Mouse (Mus musculus): ENCODE data around the gene Srsf1. TPM values are rescaled to one million over a fixed set of nuclear protein-coding genes. Genes with fewer than 3 reads are reported as not detected.

Gene Srsf1
- total RNA-seq (2021) = 245 and 260 TPM in 2 replicates
- long read RNA-seq, experiment 1, full-length matches to known transcripts = 47 of 106 reads
- long read RNA-seq, experiment 1, partial matches to known transcripts = 12 of 106 reads
- long read RNA-seq, experiment 1, other reads (novel, unspliced or antisense) = 47 of 106 reads
- long read RNA-seq, experiment 2, full-length matches to known transcripts = 29 of 65 reads
- long read RNA-seq, experiment 2, partial matches to known transcripts = 6 of 65 reads
- long read RNA-seq, experiment 2, other reads (novel, unspliced or antisense) = 30 of 65 reads

- peak; percentile 100 for DNase-seq
Measured at GRCm38 (mm10) chr11:88046944-88047794, at the start of gene Srsf1. TSS of gene Srsf1 (plus strand) at chr11:88047373.

GRCm38 (mm10) chr11:87999751-88000150 lies 47.4 kb upstream of the Srsf1 start:
- DNase-seq = no peak

GRCm38 (mm10) chr11:88002738-88003137 lies 44.4 kb upstream of the Srsf1 start:
- DNase-seq = no peak

- no peak for DNase-seq
Measured at GRCm38 (mm10) chr11:88004123-88004522, 43.0 kb upstream of the Srsf1 start.

GRCm38 (mm10) chr11:88008641-88009040 lies 38.5 kb upstream of the Srsf1 start:
- DNase-seq = no peak

GRCm38 (mm10) chr11:88009542-88010190 lies 37.5 kb upstream of the Srsf1 start:
- no peak for DNase-seq

GRCm38 (mm10) chr11:88011208-88011913 lies 35.8 kb upstream of the Srsf1 start:
- DNase-seq = no peak

- no peak for DNase-seq
Measured at GRCm38 (mm10) chr11:88011914-88012419, 35.2 kb upstream of the Srsf1 start.

GRCm38 (mm10) chr11:88012621-88013244 lies 34.4 kb upstream of the Srsf1 start:
- no peak for DNase-seq

GRCm38 (mm10) chr11:88013632-88014031 lies 33.5 kb upstream of the Srsf1 start:
- no peak for DNase-seq

GRCm38 (mm10) chr11:88015161-88015560 lies 32.0 kb upstream of the Srsf1 start:
- no peak for DNase-seq

GRCm38 (mm10) chr11:88015795-88016194 lies 31.4 kb upstream of the Srsf1 start:
- no peak for DNase-seq

GRCm38 (mm10) chr11:88023933-88024332 lies 23.2 kb upstream of the Srsf1 start:
- DNase-seq = no peak

- no peak for DNase-seq
Measured at GRCm38 (mm10) chr11:88027391-88028035, 19.7 kb upstream of the Srsf1 start.

GRCm38 (mm10) chr11:88028193-88028684 lies 18.9 kb upstream of the Srsf1 start:
- no peak for DNase-seq

- no peak for DNase-seq
Measured at GRCm38 (mm10) chr11:88030219-88030618, 17.0 kb upstream of the Srsf1 start.

GRCm38 (mm10) chr11:88030836-88031235 lies 16.3 kb upstream of the Srsf1 start:
- DNase-seq = no peak

GRCm38 (mm10) chr11:88031753-88032152 lies 15.4 kb upstream of the Srsf1 start:
- no peak for DNase-seq

- DNase-seq = no peak
Measured at GRCm38 (mm10) chr11:88035970-88036369, 11.2 kb upstream of the Srsf1 start.

GRCm38 (mm10) chr11:88036761-88037251 lies 10.4 kb upstream of the Srsf1 start:
- peak; percentile 34 for DNase-seq

GRCm38 (mm10) chr11:88037386-88037785 lies 9.8 kb upstream of the Srsf1 start:
- DNase-seq = no peak

Data from adrenal gland, postnatal 14 days (tissue).